Mouse (Mus musculus): ENCODE measurements at regions not wholly inside any gene's neighbourhood (a gene's known extent, or its start where the extent isn't known, plus 50 kb on each side); places are given as distances from the start of the nearest gene placed in this dataset.

GRCm38 (mm10) chr13:15221322-15221721 lies 241.7 kb upstream of the Gli3 start:
- no peak for DNase-seq (ENCODE audit: low read depth, low spot score)

- no peak for DNase-seq (ENCODE audit: low read depth, low spot score)
Observed at GRCm38 (mm10) chr13:15227641-15228040, 235.4 kb upstream of the Gli3 start.
